Mouse (Mus musculus): ENCODE measurements around the gene Gm47996.
A peak's percentile ranks its signal among the peaks of the same experiment; 100 is the strongest.
"Not testable (repeated sequence)": the region's sequence is repeated elsewhere in the genome, so short reads cannot be mapped to it uniquely, and the experiment has no call there.

The Gm47996 gene

GRCm38 (mm10) chr1:151208493-151208892 is 1.4 kb upstream of the Gm47996 start:
- not testable (repeated sequence) for DNase-seq

- not testable (repeated sequence) for DNase-seq
Measured at GRCm38 (mm10) chr1:151208944-151209343, 987 bp upstream of the Gm47996 start.

GRCm38 (mm10) chr1:151211666-151212065 is 1.7 kb downstream of the Gm47996 start:
- DNase-seq = not testable (repeated sequence)

- no peak for DNase-seq
Measured at GRCm38 (mm10) chr1:151214862-151215261, 4.9 kb downstream of the Gm47996 start.

- DNase-seq = no peak
Measured at GRCm38 (mm10) chr1:151215985-151216384, 6.1 kb downstream of the Gm47996 start.

GRCm38 (mm10) chr1:151216417-151216816 is 6.5 kb downstream of the Gm47996 start:
- DNase-seq = peak; percentile 84

- no peak for DNase-seq
Measured at GRCm38 (mm10) chr1:151219045-151219444, 9.1 kb downstream of the Gm47996 start.

- DNase-seq = no peak
Measured at GRCm38 (mm10) chr1:151220098-151220497, 10.2 kb downstream of the Gm47996 start.

GRCm38 (mm10) chr1:151222561-151223267 is 12.8 kb downstream of the Gm47996 start:
- DNase-seq = no peak

GRCm38 (mm10) chr1:151223377-151223776 is 13.4 kb downstream of the Gm47996 start:
- no peak for DNase-seq

- no peak for DNase-seq
Measured at GRCm38 (mm10) chr1:151224536-151224935, 14.6 kb downstream of the Gm47996 start.

GRCm38 (mm10) chr1:151227506-151227905 is 17.6 kb downstream of the Gm47996 start:
- DNase-seq = no peak

GRCm38 (mm10) chr1:151228320-151228989 is 18.5 kb downstream of the Gm47996 start:
- DNase-seq = no peak

GRCm38 (mm10) chr1:151232346-151232745 is 22.4 kb downstream of the Gm47996 start:
- DNase-seq = no peak

- no peak for DNase-seq
Measured at GRCm38 (mm10) chr1:151233756-151234155, 23.8 kb downstream of the Gm47996 start.

- DNase-seq = no peak
Measured at GRCm38 (mm10) chr1:151235574-151235973, 25.6 kb downstream of the Gm47996 start.

- no peak for DNase-seq
Measured at GRCm38 (mm10) chr1:151236141-151236930, 26.4 kb downstream of the Gm47996 start.

GRCm38 (mm10) chr1:151237780-151238179 is 27.8 kb downstream of the Gm47996 start:
- no peak for DNase-seq

GRCm38 (mm10) chr1:151243332-151243731 is 33.4 kb downstream of the Gm47996 start:
- DNase-seq = no peak

- no peak for DNase-seq
Measured at GRCm38 (mm10) chr1:151244013-151244412, 34.1 kb downstream of the Gm47996 start.

- DNase-seq = no peak
Measured at GRCm38 (mm10) chr1:151244761-151245160, 34.8 kb downstream of the Gm47996 start.

- no peak for DNase-seq
Measured at GRCm38 (mm10) chr1:151245165-151245564, 35.2 kb downstream of the Gm47996 start.

GRCm38 (mm10) chr1:151245846-151246245 is 35.9 kb downstream of the Gm47996 start:
- no peak for DNase-seq

- DNase-seq = no peak
Measured at GRCm38 (mm10) chr1:151250109-151250508, 40.2 kb downstream of the Gm47996 start.
